Mouse (Mus musculus) liver, embryonic 15.5 days (tissue): ENCODE results near the gene Gys2. TPM values are rescaled to one million over a fixed set of nuclear protein-coding genes. Genes with fewer than 3 reads are reported as not detected.
"Not testable (repeated sequence)": the region's sequence is repeated elsewhere in the genome, so short reads cannot be mapped to it uniquely, and the experiment has no call there.

Source experiments
- ATAC-seq: fragments of 200-750 bp; cut with Nextera tagmentation; 2 replicates; pipeline ENCODE4 v1.8.0; 2017; ENCODE audit warnings: moderate number of reproducible peaks, mild to moderate bottlenecking, moderate library complexity; ENCODE audit not compliant: insufficient read depth
- H3K27ac ChIP-seq: fragments of 300-500 bp; sonication (generic); replicated peaks from 2 replicates; pipeline ENCODE4 v1.5.1; 2015; ENCODE audit warnings: mild to moderate bottlenecking, inconsistent platforms
- H3K27me3 ChIP-seq: fragments of 300-500 bp; sonication (generic); 2 replicates; pipeline ENCODE4 v1.6.1; 2015; ENCODE audit warnings: mild to moderate bottlenecking, inconsistent platforms
- H3K36me3 ChIP-seq: fragments of 300-500 bp; sonication (generic); replicated peaks from 2 replicates; pipeline ENCODE4 v1.6.1; 2015; ENCODE audit warnings: moderate library complexity, mild to moderate bottlenecking, inconsistent platforms
- H3K4me1 ChIP-seq: fragments of 300-500 bp; sonication (generic); replicated peaks from 2 replicates; pipeline ENCODE4 v1.6.1; 2015; ENCODE audit warnings: inconsistent platforms
- H3K4me2 ChIP-seq: fragments of 300-500 bp; sonication (generic); 2 replicates; pipeline ENCODE4 v1.6.1; 2015; ENCODE audit warnings: moderate library complexity, mild to moderate bottlenecking, inconsistent platforms
- H3K4me3 ChIP-seq: fragments of 300-500 bp; sonication (generic); replicated peaks from 2 replicates; pipeline ENCODE4 v1.5.1; 2015; ENCODE audit warnings: mild to moderate bottlenecking, inconsistent platforms
- H3K9ac ChIP-seq: fragments of 300-500 bp; sonication (generic); 2 replicates; pipeline ENCODE4 v1.6.1; 2015; ENCODE audit warnings: moderate library complexity, mild to moderate bottlenecking, inconsistent platforms
- H3K9me3 ChIP-seq: fragments of 300-500 bp; sonication (generic); replicated peaks from 2 replicates; pipeline ENCODE4 v1.6.1; 2016; ENCODE audit warnings: inconsistent platforms
- WGBS: fragments of 180-500 bp; shearing (Covaris S2); methylation state at CpG from one replicate; pipeline ENCODE4 v1.1.7; 2015; ENCODE audit warnings: mixed read lengths; ENCODE audit not compliant: insufficient replicate concordance; 5-methylcytosine and 5-hydroxymethylcytosine counted together
- polyA plus RNA-seq: library from polyadenylated mRNA; unstranded; fragments of >200 nt; fragmentation: Nextera tagmentation; extraction: Ambion mirVana; gene quantifications from 2 replicates; pipeline ENCODE4 v1.2.1, GENCODE M21; 2015

The Gys2 gene
- polyA plus RNA-seq, 1 experiment from 2014 or later, result 49.8 TPM

DNA sequence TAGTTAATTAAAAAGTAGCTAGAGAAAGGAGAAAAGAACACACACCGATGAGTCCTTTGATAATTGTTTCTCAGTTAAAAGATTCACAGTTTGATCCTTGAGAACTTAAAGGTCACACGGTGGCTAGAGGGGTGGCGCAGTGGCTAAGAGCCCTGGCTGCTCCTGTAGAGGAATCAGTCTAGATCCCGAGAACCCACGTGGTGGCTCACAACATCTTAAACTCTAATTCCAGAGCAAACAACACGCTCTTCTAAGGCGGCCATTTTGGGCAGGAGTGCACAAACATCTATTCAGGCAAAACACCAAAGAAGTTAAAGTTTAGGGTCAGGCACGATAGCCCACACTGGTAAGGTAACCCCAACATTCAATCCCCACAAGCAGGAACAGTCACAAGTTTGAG, 30.7 kb upstream of the Gys2 start:
- Histone ChIP-seq H3K27me3 (peaks cover 23% of the 10 kb centered on the region), H3K27ac (no peak overlapping the region), H3K4me2 (no peak overlapping the region), H3K4me3 (no peak overlapping the region), H3K36me3 (no peaks in the 10 kb centered on the region), H3K9me3 (no peaks in the 10 kb centered on the region), H3K4me1 (peaks cover 8% of the 10 kb centered on the region), H3K9ac (no peak overlapping the region)
- no peak for ATAC-seq
- 66% methylated on average over 8 of the region's 8 CpGs for WGBS

DNA sequence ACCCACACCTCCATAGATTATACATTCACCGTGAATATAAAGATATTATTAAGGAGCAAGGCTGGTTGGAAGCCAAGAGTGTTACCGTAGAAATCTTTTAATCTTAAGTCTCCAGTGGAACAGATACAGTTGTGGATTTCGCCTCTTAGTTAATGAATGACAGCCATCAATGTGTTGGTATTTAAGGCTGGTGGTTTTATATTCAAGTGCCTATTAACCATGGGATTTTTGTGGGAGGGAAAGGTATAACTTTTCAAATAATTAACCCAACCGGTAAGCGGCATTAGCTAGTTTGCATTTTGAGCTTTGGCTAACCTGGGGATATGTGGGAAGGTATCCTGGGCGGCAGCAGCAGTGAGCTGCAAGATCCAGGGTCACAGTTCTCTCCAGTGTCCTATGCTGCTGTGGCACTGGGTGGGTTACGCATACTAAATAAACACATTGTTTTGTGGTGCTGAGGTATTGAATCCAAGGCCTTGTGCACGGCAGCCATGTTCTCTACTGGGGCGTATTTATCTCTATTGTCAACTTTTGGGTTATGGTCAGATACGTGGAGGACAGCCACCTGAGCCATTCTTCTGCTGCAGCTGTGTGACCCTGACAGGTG, 29.7 kb upstream of the Gys2 start:
- Histone ChIP-seq H3K4me1 (peaks cover 7% of the 10 kb centered on the region), H3K36me3 (no peaks in the 10 kb centered on the region), H3K27me3 (peaks cover 13% of the 10 kb centered on the region), H3K9ac (no peak overlapping the region), H3K4me2 (no peak overlapping the region), H3K27ac (no peak overlapping the region), H3K4me3 (no peak overlapping the region), H3K9me3 (no peaks in the 10 kb centered on the region)
- 77% methylated on average over 10 of the region's 10 CpGs for WGBS
- ATAC-seq, result no peak

DNA sequence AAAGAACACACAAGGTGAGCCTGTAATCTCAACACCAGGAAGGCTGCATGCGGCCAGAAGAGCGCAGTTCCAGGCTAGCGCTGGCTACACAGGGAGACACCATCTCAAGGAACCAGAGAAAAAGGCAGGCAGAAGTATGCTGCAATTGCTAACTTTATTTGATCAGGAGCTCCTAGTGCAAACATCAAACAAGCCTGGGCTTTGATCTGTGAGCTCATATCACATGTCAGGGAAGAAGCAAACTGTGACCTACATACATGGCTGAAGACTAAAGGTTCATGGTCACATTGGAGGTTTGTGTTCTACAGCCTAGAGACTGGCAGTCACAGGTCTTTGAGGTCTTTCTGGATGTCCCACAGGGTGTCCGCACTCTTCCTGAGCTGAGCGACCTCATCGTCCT, 17.2 kb upstream of the Gys2 start:
- H3K27me3 ChIP-seq, H3K4me2 ChIP-seq, H3K9ac ChIP-seq, H3K36me3 ChIP-seq, ATAC-seq, H3K27ac ChIP-seq, H3K9me3 ChIP-seq, H3K4me3 ChIP-seq, H3K4me1 ChIP-seq: not testable (repeated sequence)
- WGBS, result 78% methylated on average over 6 of the region's 6 CpGs

DNA sequence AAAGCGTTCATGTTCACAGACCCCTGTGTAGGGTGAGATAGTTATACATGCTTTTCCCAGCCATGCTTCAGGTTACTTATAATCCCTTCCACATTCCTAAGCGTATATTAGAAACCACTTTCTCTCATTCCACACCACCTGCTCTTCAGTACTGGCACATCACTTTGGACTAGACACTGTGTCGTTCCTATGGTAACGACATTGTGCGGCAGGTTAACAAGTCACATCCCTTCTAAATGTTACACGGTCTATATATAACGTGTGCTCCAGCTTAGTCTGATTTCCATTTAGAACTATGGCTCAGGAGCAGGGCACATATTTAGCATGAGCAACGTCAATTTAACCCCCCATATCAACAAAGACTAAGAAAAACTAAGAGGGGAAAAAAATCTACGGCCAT, 14.7 kb upstream of the Gys2 start:
- ATAC-seq, result no peak
- Histone ChIP-seq H3K4me1 (no peaks in the 10 kb centered on the region), H3K9me3 (no peaks in the 10 kb centered on the region), H3K4me3 (no peak overlapping the region), H3K27ac (no peak overlapping the region), H3K4me2 (no peak overlapping the region), H3K27me3 (no peaks in the 10 kb centered on the region), H3K9ac (no peak overlapping the region), H3K36me3 (no peaks in the 10 kb centered on the region)
- WGBS, result 75% methylated on average over 9 of the region's 9 CpGs

DNA sequence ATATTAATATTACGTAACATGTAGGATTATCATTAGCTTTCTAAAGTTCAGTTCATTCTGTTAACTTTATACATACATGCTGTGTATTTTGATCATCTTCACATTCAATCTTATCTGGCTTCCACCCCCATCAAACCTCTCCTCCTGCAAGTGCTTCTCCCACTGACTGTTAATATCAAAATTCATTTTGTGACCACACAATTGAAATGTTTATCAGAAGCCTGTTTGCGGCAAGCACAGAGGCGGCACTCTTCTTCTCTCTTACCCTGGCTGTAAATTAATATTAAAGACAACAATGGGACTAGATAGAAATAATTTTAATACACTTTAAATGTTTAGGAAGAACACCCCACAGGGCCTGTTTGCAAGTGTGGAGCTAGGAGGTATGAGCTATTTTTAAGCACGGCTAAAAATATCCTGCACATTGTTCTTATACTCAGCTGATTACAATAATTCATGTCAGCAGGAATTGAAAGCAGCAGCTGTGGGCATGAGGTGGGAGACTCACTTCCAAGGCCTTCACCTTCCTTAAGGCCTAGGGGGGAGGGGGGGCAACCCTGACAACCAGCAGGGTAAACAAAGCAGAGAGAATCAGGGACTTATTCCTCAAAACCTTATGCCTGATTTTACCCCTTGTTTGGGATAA, 12.7 kb upstream of the Gys2 start:
- WGBS, result 68% methylated on average over 4 of the region's 4 CpGs

DNA sequence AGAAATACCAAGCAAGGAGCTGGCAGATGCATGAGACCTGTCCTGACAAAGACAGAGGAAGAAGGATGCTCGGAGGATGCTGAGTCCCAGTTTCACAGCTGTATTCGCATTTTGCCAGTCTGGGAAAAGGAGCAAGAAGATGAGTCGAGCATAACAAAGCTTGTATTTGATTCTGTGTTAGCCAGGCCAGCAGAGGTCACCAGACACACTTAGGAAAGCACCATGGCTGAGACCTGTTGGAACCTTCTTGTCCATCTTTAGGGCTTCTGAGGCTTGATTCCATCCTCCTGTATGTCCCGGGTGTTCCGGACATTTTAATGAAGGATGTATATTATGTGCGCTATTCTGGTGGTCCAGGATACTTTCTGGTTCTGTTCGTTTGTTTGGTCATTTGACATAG, 4.3 kb upstream of the Gys2 start:
- no peak overlapping the region for H3K9ac ChIP-seq
- no peaks in the 10 kb centered on the region for H3K36me3 ChIP-seq
- 66% methylated on average over 7 of the region's 7 CpGs for WGBS
- no peaks in the 10 kb centered on the region for H3K4me1 ChIP-seq
- H3K9me3 ChIP-seq, result no peaks in the 10 kb centered on the region
- no peaks in the 10 kb centered on the region for H3K27me3 ChIP-seq
- H3K4me3 ChIP-seq, result no peak overlapping the region
- H3K4me2 ChIP-seq, result no peak overlapping the region
- no peak for ATAC-seq
- no peak overlapping the region for H3K27ac ChIP-seq

More for the DNA sequence above, 12.7 kb upstream of the Gys2 start:
- ATAC-seq, result no peak
- no peaks in the 10 kb centered on the region for H3K4me1 ChIP-seq
- no peak overlapping the region for H3K4me2 ChIP-seq
- no peaks in the 10 kb centered on the region for H3K36me3 ChIP-seq
- H3K9me3 ChIP-seq, result no peaks in the 10 kb centered on the region
- no peak overlapping the region for H3K27ac ChIP-seq
- no peak overlapping the region for H3K9ac ChIP-seq
- H3K27me3 ChIP-seq, result no peaks in the 10 kb centered on the region
- H3K4me3 ChIP-seq, result no peak overlapping the region

DNA sequence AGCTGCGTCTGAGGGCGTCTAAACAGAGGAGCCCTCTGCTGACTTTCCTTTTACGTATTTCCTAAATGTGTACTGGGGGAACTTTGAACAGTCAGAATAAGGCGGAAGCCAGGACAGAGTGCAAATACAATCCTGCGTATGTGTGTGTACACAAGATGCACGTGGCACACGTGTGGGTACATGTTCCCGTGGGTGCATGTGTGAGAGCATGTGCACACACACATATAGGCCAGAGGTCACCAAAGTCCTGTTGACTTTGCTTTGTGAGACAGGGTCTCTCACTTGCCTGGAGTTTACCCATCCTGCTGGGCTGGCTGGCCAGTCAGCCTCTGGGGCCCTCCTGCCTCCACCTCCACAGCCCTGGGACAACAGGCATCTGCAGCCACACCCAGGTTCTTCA, 1.8 kb downstream of the Gys2 start:
- Histone ChIP-seq H3K9me3 (no peaks in the 10 kb centered on the region), H3K9ac (no peak overlapping the region), H3K27me3 (no peaks in the 10 kb centered on the region), H3K4me3 (peak overlapping the region; percentile 22), H3K36me3 (no peaks in the 10 kb centered on the region), H3K4me2 (peak overlapping the region; percentile 35), H3K4me1 (no peaks in the 10 kb centered on the region), H3K27ac (no peak overlapping the region)
- 64% methylated on average over 8 of the region's 8 CpGs for WGBS
- peak; percentile 54 for ATAC-seq

DNA sequence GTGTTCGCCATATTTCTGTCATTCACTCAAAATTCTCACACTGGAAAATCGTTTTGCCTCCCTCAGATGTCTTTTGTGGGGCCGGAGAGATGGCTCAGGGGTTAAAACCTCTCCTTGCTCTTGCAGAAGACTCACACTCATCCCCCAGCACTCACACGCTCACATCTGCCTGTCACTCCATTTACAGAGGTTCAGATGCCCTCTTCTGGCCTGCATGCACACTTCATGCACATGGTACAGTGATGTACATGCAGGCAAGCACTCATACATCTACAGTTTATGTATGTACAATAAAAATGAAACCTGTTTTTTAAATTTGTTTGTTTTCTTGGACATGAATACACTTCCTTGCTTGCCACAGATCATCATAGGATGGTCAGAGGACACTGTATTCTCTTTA, 3.3 kb downstream of the Gys2 start:
- no peak overlapping the region for H3K4me2 ChIP-seq
- 24% methylated on average over 4 of the region's 4 CpGs for WGBS

DNA sequence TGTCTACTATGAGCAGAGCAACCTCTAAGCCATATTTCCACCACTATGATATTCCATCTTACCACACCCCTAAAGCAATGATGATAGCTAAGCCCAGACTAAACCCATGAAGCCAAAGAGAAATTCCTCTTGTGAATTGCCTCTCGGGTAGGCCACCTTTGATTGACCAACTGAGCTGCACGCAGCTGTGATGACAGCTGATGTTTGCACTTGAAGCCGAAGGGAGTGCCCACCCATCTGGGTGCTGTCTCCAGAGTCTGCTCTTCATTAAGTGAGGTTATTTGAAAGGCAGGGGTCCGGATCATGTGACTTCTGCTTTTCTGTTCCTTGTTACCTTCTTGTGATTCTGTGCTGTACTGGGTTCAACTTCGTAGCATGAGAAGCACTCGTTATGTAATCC, 10.7 kb downstream of the Gys2 start:
- no peak overlapping the region for H3K4me3 ChIP-seq
- no peaks in the 10 kb centered on the region for H3K4me1 ChIP-seq
- no peak overlapping the region for H3K27ac ChIP-seq
- no peak overlapping the region for H3K9ac ChIP-seq
- peaks cover 3% of the 10 kb centered on the region; the same call in 1 of the 2 replicates for H3K36me3 ChIP-seq
- H3K4me2 ChIP-seq, result no peak overlapping the region
- no peaks in the 10 kb centered on the region for H3K27me3 ChIP-seq
- H3K9me3 ChIP-seq, result no peaks in the 10 kb centered on the region
- whole genome bisulfite sequencing, result 65% methylated on average over 6 of the region's 6 CpGs
- ATAC-seq, result no peak

More for the DNA sequence above, 3.3 kb downstream of the Gys2 start:
- ATAC-seq, result no peak
- Histone ChIP-seq H3K27me3 (no peaks in the 10 kb centered on the region), H3K9me3 (no peaks in the 10 kb centered on the region), H3K4me1 (no peaks in the 10 kb centered on the region), H3K27ac (no peak overlapping the region), H3K4me3 (no peak overlapping the region), H3K9ac (no peak overlapping the region), H3K36me3 (no peaks in the 10 kb centered on the region)

DNA sequence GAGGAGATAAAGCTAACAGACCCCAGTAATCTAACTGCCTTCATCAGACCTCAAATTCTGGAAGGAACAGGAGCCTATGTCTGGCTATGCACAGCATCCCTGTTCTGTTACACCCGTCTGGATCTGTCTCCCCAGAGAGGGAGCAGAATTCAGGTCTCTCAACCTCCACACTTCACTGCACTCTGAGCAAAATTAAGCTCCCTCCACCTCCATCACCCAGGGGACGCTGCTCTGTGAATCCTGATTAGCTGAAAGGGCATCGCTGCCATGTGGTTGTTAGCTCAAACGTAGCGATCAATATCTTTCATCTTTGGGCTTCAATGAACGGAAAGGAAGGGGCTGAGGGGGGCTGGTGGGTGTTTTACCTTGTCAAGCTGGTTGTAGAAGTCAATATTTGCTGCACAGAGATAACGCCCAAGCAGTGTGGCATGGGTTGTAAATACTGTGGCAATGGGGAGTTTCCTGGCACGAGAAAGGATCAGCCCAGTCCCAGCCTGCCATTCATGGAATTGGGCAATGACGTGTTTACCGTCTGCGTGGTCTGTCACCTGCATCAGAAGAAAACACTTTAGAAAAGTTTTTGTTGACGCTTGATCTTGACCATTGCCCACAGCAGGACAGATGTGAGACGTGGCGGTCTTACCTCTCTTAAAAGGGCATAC, 13.8 kb downstream of the Gys2 start:
- Histone ChIP-seq H3K4me1 (no peaks in the 10 kb centered on the region), H3K9me3 (no peaks in the 10 kb centered on the region), H3K27ac (no peak overlapping the region), H3K36me3 (peaks cover 6% of the 10 kb centered on the region), H3K4me3 (no peak overlapping the region), H3K9ac (no peak overlapping the region), H3K4me2 (no peak overlapping the region), H3K27me3 (no peaks in the 10 kb centered on the region)
- ATAC-seq, result peak; percentile 37
- 56% methylated on average over 14 of the region's 14 CpGs for whole genome bisulfite sequencing

DNA sequence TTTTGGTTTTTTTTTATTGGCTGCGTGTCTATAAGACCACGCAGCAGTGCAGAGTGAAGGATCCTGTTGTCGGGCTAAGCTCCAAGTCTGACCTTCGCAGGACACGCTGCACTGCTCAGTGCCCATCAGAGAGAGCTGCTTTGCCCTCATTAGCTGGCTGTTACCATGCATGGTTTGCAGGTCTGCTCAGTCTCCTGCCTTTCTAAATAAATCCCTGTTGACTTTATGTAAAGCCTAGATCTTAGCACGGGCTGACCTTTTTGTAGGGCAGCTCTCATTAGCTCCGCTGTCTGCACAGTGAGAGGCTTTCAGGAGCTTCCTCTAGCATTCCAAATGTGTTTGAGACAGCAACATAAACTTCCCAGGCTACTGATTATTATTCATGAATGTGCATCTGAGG, 14.9 kb downstream of the Gys2 start:
- WGBS, result 65% methylated on average over 7 of the region's 7 CpGs
- H3K4me1 ChIP-seq, result no peaks in the 10 kb centered on the region

More for the DNA sequence above, 14.9 kb downstream of the Gys2 start:
- no peak for ATAC-seq
- Histone ChIP-seq H3K9ac (no peak overlapping the region), H3K4me2 (no peak overlapping the region), H3K36me3 (peaks cover 10% of the 10 kb centered on the region), H3K27me3 (no peaks in the 10 kb centered on the region), H3K9me3 (no peaks in the 10 kb centered on the region), H3K27ac (no peak overlapping the region), H3K4me3 (no peak overlapping the region)
